ENCODE assay signal across 8 mouse cellular contexts in genomic region chr7:126799050-126799467, GRCm38 (mm10). TPM values are rescaled to one million over a fixed set of nuclear protein-coding genes. Genes with fewer than 3 reads are reported as not detected.
A peak's percentile ranks its signal among the peaks of the same experiment; 100 is the strongest.
DNase-seq lines count a peak whose midpoint lies in the region; ATAC-seq and TF ChIP-seq lines count a peak whose summit lies in the region.

No protein-coding gene starts in this region.

- peak overlapping the region; percentile 77 for H3K4me2 ChIP-seq in lung, postnatal 0 days (replicated peaks; ENCODE audit: low read depth, low read length)

- no peak for TF ChIP-seq EP300 in MEL (IDR thresholded peaks at IDR 0.05; ENCODE audit: low read depth in 1 of 2, low read length in 2 of 2)
- TF ChIP-seq EP300 in lung, postnatal 0 days (IDR thresholded peaks at IDR 0.05) = no peak

- H3K4me1 ChIP-seq in MEL (ENCODE audit: control insufficient read depth in 1 of 2, insufficient read depth in 2 of 2, low read length in 2 of 2) = peaks cover 20 to 45% of the 10 kb centered on the region in 2 experiments
- peaks cover 19% of the 10 kb centered on the region for H3K4me1 ChIP-seq in cerebellum, adult 2 months (ENCODE audit: control insufficient read depth, insufficient read depth, low read length)
- peaks cover 50% of the 10 kb centered on the region for H3K4me1 ChIP-seq in hindbrain, embryonic 10.5 days (replicated peaks)
- H3K4me1 ChIP-seq in lung, postnatal 0 days (ENCODE audit: insufficient read depth, low read depth, low read length) = peaks cover 10% of the 10 kb centered on the region; the same call in 1 of the 2 replicates

- peak; percentile 97 for ATAC-seq in lung, postnatal 0 days

- H3K27me3 ChIP-seq in MEL (ENCODE audit: control insufficient read depth in 1 of 2, insufficient read depth in 2 of 2, low read length in 2 of 2) = no peaks in the 10 kb centered on the region
- no peaks in the 10 kb centered on the region for H3K27me3 ChIP-seq in cerebellum, adult 2 months (ENCODE audit: control insufficient read depth, insufficient read depth, low read length)
- no peaks in the 10 kb centered on the region for H3K27me3 ChIP-seq in hindbrain, embryonic 10.5 days (ENCODE audit: insufficient read depth, poor library complexity, severe bottlenecking)
- H3K27me3 ChIP-seq in lung, postnatal 0 days (replicated peaks; ENCODE audit: insufficient read depth, low read length) = no peaks in the 10 kb centered on the region

- peak overlapping the region; percentile 94 for H3K27ac ChIP-seq in MEL (ENCODE audit: control insufficient read depth, low read depth, low read length)
- H3K27ac ChIP-seq in cerebellum, adult 2 months (ENCODE audit: insufficient read depth, low read length) = peak overlapping the region; percentile 100
- peak overlapping the region; percentile 96 for H3K27ac ChIP-seq in hindbrain, embryonic 10.5 days
- H3K27ac ChIP-seq in lung, postnatal 0 days (ENCODE audit: low read length) = peak overlapping the region; percentile 98

- TF ChIP-seq POLR2A in MEL (IDR thresholded peaks at IDR 0.05; ENCODE audit: control insufficient read depth in 1 of 2, insufficient read depth in 1 of 2, low read depth in 1 of 2, low read length in 2 of 2, poor library complexity in 1 of 2) = peak; percentile 87 to 98
- TF ChIP-seq POLR2A in cerebellum, adult 2 months (IDR thresholded peaks at IDR 0.05; ENCODE audit: borderline replicate concordance, insufficient read depth, low read length) = peak; percentile 98

- H3K9me3 ChIP-seq in MEL (replicated peaks; ENCODE audit: insufficient read depth, low read length) = no peaks in the 10 kb centered on the region
- no peaks in the 10 kb centered on the region for H3K9me3 ChIP-seq in hindbrain, embryonic 10.5 days
- H3K9me3 ChIP-seq in lung, postnatal 0 days (ENCODE audit: low read length) = no peaks in the 10 kb centered on the region

- peak overlapping the region; percentile 96 for H3K9ac ChIP-seq in MEL (ENCODE audit: control insufficient read depth, low read depth, low read length, poor library complexity, severe bottlenecking)
- H3K9ac ChIP-seq in lung, postnatal 0 days (replicated peaks; ENCODE audit: low read depth) = peak overlapping the region; percentile 71

- no peak for TF ChIP-seq RAD21 in MEL (IDR thresholded peaks at IDR 0.05; ENCODE audit: low read depth, low read length)

- H3K36me3 ChIP-seq in MEL (ENCODE audit: control insufficient read depth in 1 of 2, insufficient read depth in 2 of 2, low read length in 2 of 2) = peaks cover 13 to 50% of the 10 kb centered on the region in 2 experiments
- H3K36me3 ChIP-seq in hindbrain, embryonic 10.5 days = peaks cover 74% of the 10 kb centered on the region
- H3K36me3 ChIP-seq in lung, postnatal 0 days (ENCODE audit: insufficient read depth, low read length) = peaks cover 19% of the 10 kb centered on the region; the same call in 1 of the 2 replicates

- TF ChIP-seq CTCF in MEL (IDR thresholded peaks at IDR 0.05 in 2 of 3, conservative IDR thresholded peaks at IDR 0.05 in 1 of 3; ENCODE audit: control insufficient read depth in 1 of 3, insufficient read depth in 1 of 3, low read depth in 2 of 3, low read length in 3 of 3, poor library complexity in 1 of 3, severe bottlenecking in 1 of 3) = no peak
- no peak for TF ChIP-seq CTCF in cerebellum, adult 2 months (IDR thresholded peaks at IDR 0.05; ENCODE audit: borderline replicate concordance, insufficient read depth, low read depth, low read length)
- TF ChIP-seq CTCF in lung, postnatal 0 days (IDR thresholded peaks at IDR 0.05) = peak; percentile 49; the same call in 1 of the 2 replicates

- H3K4me3 ChIP-seq in MEL (ENCODE audit: control insufficient read depth in 1 of 2, insufficient read depth in 1 of 2, low read depth in 2 of 2, low read length in 2 of 2) = peak overlapping the region; percentile 87 to 95
- H3K4me3 ChIP-seq in cerebellum, adult 2 months (replicated peaks; ENCODE audit: insufficient read depth, low read depth, low read length) = peak overlapping the region; percentile 100
- peak overlapping the region; percentile 84 for H3K4me3 ChIP-seq in hindbrain, embryonic 10.5 days
- peak overlapping the region; percentile 76 for H3K4me3 ChIP-seq in lung, postnatal 0 days (ENCODE audit: low read depth, low read length)

- under 1% methylated on average over 36 of the region's 36 CpGs for WGBS in cerebellum, adult 2 months
- WGBS in hindbrain, embryonic 10.5 days = under 1% methylated on average over 36 of the region's 36 CpGs
- WGBS in lung, postnatal 0 days = under 1% methylated on average over 25 of the region's 36 CpGs

- peaks cover 35% of the 10 kb centered on the region for H3K79me2 ChIP-seq in MEL (ENCODE audit: control insufficient read depth, insufficient read depth, low read length, poor library complexity)

- peak; percentile 99 for DNase-seq in MEL (ENCODE audit: low read depth, low spot score)
- peak; percentile 98 to 99 for DNase-seq in cerebellum, adult 2 months
- DNase-seq in forelimb bud, embryonic 11.5 days (ENCODE audit: low read depth, low spot score) = peak; percentile 98
- DNase-seq in hindbrain, embryonic 10.5 days (ENCODE audit: low spot score) = peak; percentile 99
- DNase-seq in layer of hippocampus, adult 9-11 months = peak; percentile 98
- peak; percentile 99 for DNase-seq in lung, postnatal 0 days (ENCODE audit: low spot score)
- peak; percentile 89 for DNase-seq in ovary, postnatal 14 days (ENCODE audit: low spot score)
- DNase-seq in thymus, postnatal 14 days = peak; percentile 98

TF ChIP-seq in MEL, 35 proteins besides CTCF, POLR2A, EP300 and RAD21 (continues in another document):
- TF ChIP-seq ZMIZ1 (IDR thresholded peaks at IDR 0.05; ENCODE audit: low read depth, low read length) = peak; percentile 98
- peak; percentile 42; the same call in 1 of the 2 replicates for TF ChIP-seq USF1 (IDR thresholded peaks at IDR 0.05; ENCODE audit: low read depth, low read length)
- no peak for TF ChIP-seq MAFK (IDR thresholded peaks at IDR 0.05; ENCODE audit: borderline replicate concordance, low read depth, low read length)
- peak; percentile 99 for TF ChIP-seq NELFE (IDR thresholded peaks at IDR 0.05; ENCODE audit: low read depth, low read length)
- peak; percentile 80; the same call in 1 of the 2 replicates for TF ChIP-seq SIN3A (IDR thresholded peaks at IDR 0.05; ENCODE audit: low read length)
- TF ChIP-seq KAT2A (conservative IDR thresholded peaks at IDR 0.05; ENCODE audit: low read depth, low read length) = peak; percentile 13; the same call in 1 of the 2 replicates
- TF ChIP-seq HCFC1 (IDR thresholded peaks at IDR 0.05; ENCODE audit: low read depth, low read length) = peak; percentile 59
- TF ChIP-seq TAL1 (IDR thresholded peaks at IDR 0.05; ENCODE audit: low read length) = no peak
- no peak for TF ChIP-seq ZKSCAN1 (IDR thresholded peaks at IDR 0.05; ENCODE audit: low read depth, low read length)
- no peak for TF ChIP-seq E2F4 (IDR thresholded peaks at IDR 0.05; ENCODE audit: borderline replicate concordance, low read depth, low read length)
- peak; percentile 94; the same call in 1 of the 2 replicates for TF ChIP-seq POLR2AphosphoS2 (IDR thresholded peaks at IDR 0.05; ENCODE audit: low read length)
- TF ChIP-seq ZNF384 (IDR thresholded peaks at IDR 0.05; ENCODE audit: low read depth, low read length) = peak; percentile 83
- peak; percentile 34 for TF ChIP-seq MAX (IDR thresholded peaks at IDR 0.05; ENCODE audit: low read length)
- TF ChIP-seq UBTF (IDR thresholded peaks at IDR 0.05; ENCODE audit: borderline replicate concordance, insufficient read depth, low read depth, low read length) = 0 out of 2 replicates have a peak, but pooled peaks have one; percentile 71
- peak; percentile 90 for TF ChIP-seq MAZ (IDR thresholded peaks at IDR 0.05; ENCODE audit: low read depth, low read length)

RNA-seq across cellular contexts. Expression of gene Fam57b, which starts 1.6 kb away (rescaled TPM):
- 1.7 TPM in 2 replicates for total RNA-seq in MEL (2012; rRNA removed)
- under 1 TPM in 1 of 2 experiments, not detected in 1; 0.50 TPM for polyA plus RNA-seq in MEL (2012; ENCODE audit: insufficient read depth in 1 of 2, insufficient read length in 2 of 2, low read depth in 1 of 2, low replicate concordance in 2 of 2, missing spikeins in 1 of 2)
- 193 and 196 TPM in 2 replicates for polyA plus RNA-seq in cerebellum, adult 2 months (2012; rRNA removed)
- polyA plus RNA-seq in hindbrain, embryonic 10.5 days (2016; fragmentation: Nextera tagmentation; extraction: Ambion mirVana) = 4.7 and 12.7 TPM in 2 replicates
- polyA plus RNA-seq in lung, postnatal 0 days (2015; fragmentation: Nextera tagmentation; extraction: Ambion mirVana) = 0.13 and 0.19 TPM in 2 replicates

RNA-seq across cellular contexts. Expression of gene Ppp4c, which starts 6.8 kb away (rescaled TPM):
- 255 and 257 TPM in 2 replicates for total RNA-seq in MEL (2012; rRNA removed)
- 100 to 1,000 TPM; 265 to 540 TPM for polyA plus RNA-seq in MEL (2012; ENCODE audit: insufficient read depth in 1 of 2, insufficient read length in 2 of 2, low read depth in 1 of 2, low replicate concordance in 2 of 2, missing spikeins in 1 of 2)
- 110 and 119 TPM in 2 replicates for polyA plus RNA-seq in cerebellum, adult 2 months (2012; rRNA removed)
- polyA plus RNA-seq in hindbrain, embryonic 10.5 days (2016; fragmentation: Nextera tagmentation; extraction: Ambion mirVana) = 391 and 411 TPM in 2 replicates
- polyA plus RNA-seq in lung, postnatal 0 days (2015; fragmentation: Nextera tagmentation; extraction: Ambion mirVana) = 150 and 151 TPM in 2 replicates

RNA-seq across cellular contexts. Expression of gene Tbx6, which starts 17.8 kb away (rescaled TPM):
- 0.12 and 0.13 TPM in 2 replicates for total RNA-seq in MEL (2012; rRNA removed)
- under 1 TPM in 1 of 2 experiments, not detected in 1; 0.15 TPM for polyA plus RNA-seq in MEL (2012; ENCODE audit: insufficient read depth in 1 of 2, insufficient read length in 2 of 2, low read depth in 1 of 2, low replicate concordance in 2 of 2, missing spikeins in 1 of 2)
- 2.2 TPM in 2 replicates for polyA plus RNA-seq in cerebellum, adult 2 months (2012; rRNA removed)
- 0.22 and 0.47 TPM in 2 replicates for polyA plus RNA-seq in hindbrain, embryonic 10.5 days (2016; fragmentation: Nextera tagmentation; extraction: Ambion mirVana)
- 0.56 and 0.74 TPM in 2 replicates for polyA plus RNA-seq in lung, postnatal 0 days (2015; fragmentation: Nextera tagmentation; extraction: Ambion mirVana)

RNA-seq across cellular contexts. Expression of gene Ypel3, which starts 22.3 kb away (rescaled TPM):
- total RNA-seq in MEL (2012; rRNA removed) = 2.1 and 2.7 TPM in 2 replicates
- polyA plus RNA-seq in MEL (2012; ENCODE audit: insufficient read depth in 1 of 2, insufficient read length in 2 of 2, low read depth in 1 of 2, low replicate concordance in 2 of 2, missing spikeins in 1 of 2) = 10 to 100 TPM in 1 of 2 experiments, not detected in 1; 12.6 TPM
- 628 and 636 TPM in 2 replicates for polyA plus RNA-seq in cerebellum, adult 2 months (2012; rRNA removed)
- polyA plus RNA-seq in hindbrain, embryonic 10.5 days (2016; fragmentation: Nextera tagmentation; extraction: Ambion mirVana) = 51.3 and 89.7 TPM in 2 replicates
- polyA plus RNA-seq in lung, postnatal 0 days (2015; fragmentation: Nextera tagmentation; extraction: Ambion mirVana) = 325 and 340 TPM in 2 replicates

RNA-seq across cellular contexts. Expression of gene 4930451I11Rik, which starts 32.4 kb away (rescaled TPM):
- not detected in 2 replicates for total RNA-seq in MEL (2012; rRNA removed)
- polyA plus RNA-seq in MEL (2012; ENCODE audit: insufficient read depth in 1 of 2, insufficient read length in 2 of 2, low read depth in 1 of 2, low replicate concordance in 2 of 2, missing spikeins in 1 of 2) = not detected
- not detected in 2 replicates for polyA plus RNA-seq in cerebellum, adult 2 months (2012; rRNA removed)
- polyA plus RNA-seq in hindbrain, embryonic 10.5 days (2016; fragmentation: Nextera tagmentation; extraction: Ambion mirVana) = not detected in 2 replicates
- not detected in 2 replicates for polyA plus RNA-seq in lung, postnatal 0 days (2015; fragmentation: Nextera tagmentation; extraction: Ambion mirVana)

Comparison
In these comparisons a context has a peak if more than half of its experiments do, and no peak if none do; other contexts are left out.
1. Peak in every context shown above with its lines: DNase-seq, ATAC-seq, H3K4me3 ChIP-seq and H3K27ac ChIP-seq.
2. RNA of gene Fam57b, which starts 1.6 kb away (polyA plus RNA-seq): 193 to 196 TPM in cerebellum, adult 2 months; 4.7 to 12.7 TPM in hindbrain, embryonic 10.5 days, 0.50 TPM in MEL and 0.13 to 0.19 TPM in lung, postnatal 0 days; every median in the first group is over 10 times any median in the second.